Mouse (Mus musculus) bone marrow macrophage, adult 2 months (primary cell): ENCODE results near the gene Dnah17. TPM values are rescaled to one million over a fixed set of nuclear protein-coding genes. Genes with fewer than 3 reads are reported as not detected.
A peak's percentile ranks its signal among the peaks of the same experiment; 100 is the strongest.

ENCODE experiments used
- H3K27ac ChIP-seq: 2 replicates; pipeline ENCODE4 v1.5.1; 2012; ENCODE audit warnings: low read depth, low read length; ENCODE audit not compliant: insufficient read depth
- H3K4me1 ChIP-seq: 2 replicates; pipeline ENCODE4 v1.6.1; 2012; ENCODE audit warnings: low read length; ENCODE audit not compliant: control insufficient read depth, insufficient read depth
- H3K4me3 ChIP-seq: 2 replicates; pipeline ENCODE4 v1.5.1; 2012; ENCODE audit warnings: mild to moderate bottlenecking, low read length, moderate library complexity; ENCODE audit not compliant: insufficient read depth
- CTCF ChIP-seq: IDR thresholded peaks from 2 replicates; pipeline ENCODE4 v1.5.1; 2012; ENCODE audit warnings: low read depth, mild to moderate bottlenecking, low read length, moderate library complexity
- POLR2A ChIP-seq: IDR thresholded peaks from 2 replicates; pipeline ENCODE4 v1.6.1; 2012; ENCODE audit warnings: mild to moderate bottlenecking, low read depth, low read length, borderline replicate concordance
- polyA plus RNA-seq: library from polyadenylated mRNA; stranded (reverse); fragments of >200 nt; gene quantifications from 2 replicates; pipeline ENCODE4 v1.2.4, GENCODE M21; 2012; ENCODE audit not compliant: missing spikeins, insufficient read depth, insufficient read length

Gene Dnah17
- polyA plus RNA-seq, 1 experiment: 0.29 TPM

GRCm38 (mm10) chr11:118042791-118043190 is 87.6 kb downstream of the Dnah17 start:
- Histone ChIP-seq H3K27ac (no peak overlapping the region), H3K4me1 (no peaks in the 10 kb centered on the region)
- TF ChIP-seq CTCF: no peak
- TF ChIP-seq POLR2A: no peak

GRCm38 (mm10) chr11:118035068-118035467 is 95.4 kb downstream of the Dnah17 start:
- no peaks in the 10 kb centered on the region for H3K4me1 ChIP-seq
- no peak for TF ChIP-seq POLR2A
- no peak for TF ChIP-seq CTCF
- no peak overlapping the region for H3K4me3 ChIP-seq
- H3K27ac ChIP-seq: no peak overlapping the region

More at GRCm38 (mm10) chr11:118042791-118043190, 87.6 kb downstream of the Dnah17 start:
- no peak overlapping the region for H3K4me3 ChIP-seq

GRCm38 (mm10) chr11:118034395-118034794 is 96.0 kb downstream of the Dnah17 start:
- H3K27ac ChIP-seq: no peak overlapping the region
- no peak for TF ChIP-seq CTCF
- no peak for TF ChIP-seq POLR2A
- no peaks in the 10 kb centered on the region for H3K4me1 ChIP-seq
- H3K4me3 ChIP-seq: no peak overlapping the region

GRCm38 (mm10) chr11:118031134-118031533 is 99.3 kb downstream of the Dnah17 start:
- H3K4me3 ChIP-seq: no peak overlapping the region
- TF ChIP-seq CTCF (no peak), POLR2A (no peak)
- H3K27ac ChIP-seq: no peak overlapping the region
- H3K4me1 ChIP-seq: no peaks in the 10 kb centered on the region

- H3K4me1 ChIP-seq: no peaks in the 10 kb centered on the region
- no peak for TF ChIP-seq POLR2A
- H3K27ac ChIP-seq: no peak overlapping the region
- no peak overlapping the region for H3K4me3 ChIP-seq
Measured at GRCm38 (mm10) chr11:118029170-118029569, 101.3 kb downstream of the Dnah17 start.

GRCm38 (mm10) chr11:118024111-118024510 is 106.3 kb downstream of the Dnah17 start:
- TF ChIP-seq POLR2A (no peak), CTCF (no peak)
- Histone ChIP-seq H3K4me3 (no peak overlapping the region), H3K4me1 (peaks cover 4% of the 10 kb centered on the region), H3K27ac (no peak overlapping the region)

GRCm38 (mm10) chr11:118023475-118023874 is 107.0 kb downstream of the Dnah17 start:
- Histone ChIP-seq H3K4me3 (no peak overlapping the region), H3K4me1 (peaks cover 9% of the 10 kb centered on the region), H3K27ac (no peak overlapping the region)
- TF ChIP-seq POLR2A: no peak
- no peak for TF ChIP-seq CTCF

GRCm38 (mm10) chr11:118021806-118022205 is 108.6 kb downstream of the Dnah17 start:
- TF ChIP-seq CTCF (peak; percentile 87), POLR2A (no peak)
- no peak overlapping the region for H3K4me3 ChIP-seq
- H3K27ac ChIP-seq: no peak overlapping the region
- peaks cover 13% of the 10 kb centered on the region for H3K4me1 ChIP-seq

GRCm38 (mm10) chr11:118018328-118018727 is 112.1 kb downstream of the Dnah17 start:
- no peak overlapping the region for H3K4me3 ChIP-seq
- no peak overlapping the region; the same call in 1 of the 2 replicates for H3K27ac ChIP-seq
- no peak for TF ChIP-seq POLR2A
- TF ChIP-seq CTCF: peak; percentile 63; the same call in 1 of the 2 replicates
- peaks cover 34% of the 10 kb centered on the region for H3K4me1 ChIP-seq

- Histone ChIP-seq H3K4me1 (peaks cover 48% of the 10 kb centered on the region), H3K27ac (peak overlapping the region; percentile 25), H3K4me3 (no peak overlapping the region)
- TF ChIP-seq POLR2A: no peak
- TF ChIP-seq CTCF: no peak
Measured at GRCm38 (mm10) chr11:118015381-118016145, 114.9 kb downstream of the Dnah17 start.
